Mouse (Mus musculus) lung, postnatal 0 days (tissue): ENCODE measurements at regions not wholly inside any gene's neighbourhood (a gene's known extent, or its start where the extent isn't known, plus 50 kb on each side); places are given as distances from the start of the nearest gene placed in this dataset.
A peak's percentile ranks its signal among the peaks of the same experiment; 100 is the strongest.

Experiments used
- ATAC-seq: fragments of 200-750 bp; cut with Nextera tagmentation; 2 replicates; pipeline ENCODE4 v1.8.0; 2017; ENCODE audit warnings: moderate library complexity
- DNase-seq: peaks from one replicate; pipeline ENCODE4 v3.0.0-alpha.2; 2016; ENCODE audit warnings: low spot score
- H3K27ac ChIP-seq: fragments of 300-500 bp; sonication (generic); 2 replicates; pipeline ENCODE4 v1.5.1; 2014; ENCODE audit warnings: antibody characterized with exemption, mild to moderate bottlenecking, low read length, mixed read lengths
- H3K27me3 ChIP-seq: fragments of 300-500 bp; sonication (generic); replicated peaks from 2 replicates; pipeline ENCODE4 v1.6.1; 2014; ENCODE audit warnings: low read length, mixed read lengths; ENCODE audit not compliant: insufficient read depth
- H3K36me3 ChIP-seq: fragments of 300-500 bp; sonication (generic); 2 replicates; pipeline ENCODE4 v1.6.1; 2014; ENCODE audit warnings: low read length, mixed read lengths; ENCODE audit not compliant: insufficient read depth
- H3K4me1 ChIP-seq: fragments of 300-500 bp; sonication (generic); 2 replicates; pipeline ENCODE4 v1.6.1; 2014; ENCODE audit warnings: antibody characterized with exemption, low read depth, low read length, mixed read lengths; ENCODE audit not compliant: insufficient read depth
- H3K4me2 ChIP-seq: fragments of 300-500 bp; sonication (generic); replicated peaks from 2 replicates; pipeline ENCODE4 v1.6.1; 2014; ENCODE audit warnings: low read depth, mild to moderate bottlenecking, low read length, moderate library complexity, mixed read lengths
- H3K4me3 ChIP-seq: fragments of 300-500 bp; sonication (generic); 2 replicates; pipeline ENCODE4 v1.5.1; 2014; ENCODE audit warnings: low read depth, low read length
- H3K9ac ChIP-seq: fragments of 300-500 bp; sonication (generic); replicated peaks from 2 replicates; pipeline ENCODE4 v1.6.1; 2014; ENCODE audit warnings: low read depth, mild to moderate bottlenecking
- H3K9me3 ChIP-seq: fragments of 300-500 bp; sonication (generic); 2 replicates; pipeline ENCODE4 v1.6.1; 2016; ENCODE audit warnings: low read length, mixed read lengths
- CTCF ChIP-seq: IDR thresholded peaks from 2 replicates; pipeline ENCODE4 v1.5.1; 2016; ENCODE audit warnings: antibody characterized with exemption, mild to moderate bottlenecking
- EP300 ChIP-seq: IDR thresholded peaks from 2 replicates; pipeline ENCODE4 v1.6.1; 2016; ENCODE audit warnings: antibody characterized with exemption, mild to moderate bottlenecking, control low read depth
- WGBS: fragments of 180-500 bp; shearing (Covaris S2); extraction: QIAGEN DNeasy Blood & Tissue Kit; methylation state at CpG from one replicate; pipeline ENCODE4 v1.1.7; 2014; 5-methylcytosine and 5-hydroxymethylcytosine counted together

DNA sequence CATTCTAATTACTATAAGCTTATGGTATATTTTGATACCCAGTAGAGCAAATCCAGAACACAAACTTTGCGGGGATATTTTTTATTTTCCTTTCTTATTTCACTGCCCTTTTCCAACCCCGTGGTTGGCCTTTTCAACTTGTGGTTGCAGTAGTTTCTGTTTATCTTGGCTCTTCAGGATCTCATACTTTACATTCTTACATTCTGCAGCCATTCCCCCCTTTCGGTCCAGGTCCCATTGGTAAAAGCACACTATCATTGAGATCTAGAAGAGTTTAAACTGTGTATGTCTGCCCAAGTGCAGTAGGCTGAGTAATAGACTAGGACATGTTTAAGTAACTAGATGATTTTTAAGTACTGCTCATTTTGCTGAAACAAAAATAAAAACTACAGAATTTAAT is 279.1 kb downstream of the Sim1 start:
- Histone ChIP-seq H3K36me3 (no peaks in the 10 kb centered on the region), H3K27me3 (no peaks in the 10 kb centered on the region), H3K9me3 (no peaks in the 10 kb centered on the region), H3K4me1 (no peaks in the 10 kb centered on the region), H3K27ac (no peak overlapping the region), H3K4me3 (no peak overlapping the region), H3K9ac (no peak overlapping the region), H3K4me2 (no peak overlapping the region)
- DNase-seq: peak; percentile 19
- ATAC-seq: peak; percentile 50
- TF ChIP-seq EP300 (peak; percentile 58), CTCF (no peak)
- WGBS: 43% methylated on average over 3 of the region's 3 CpGs

DNA sequence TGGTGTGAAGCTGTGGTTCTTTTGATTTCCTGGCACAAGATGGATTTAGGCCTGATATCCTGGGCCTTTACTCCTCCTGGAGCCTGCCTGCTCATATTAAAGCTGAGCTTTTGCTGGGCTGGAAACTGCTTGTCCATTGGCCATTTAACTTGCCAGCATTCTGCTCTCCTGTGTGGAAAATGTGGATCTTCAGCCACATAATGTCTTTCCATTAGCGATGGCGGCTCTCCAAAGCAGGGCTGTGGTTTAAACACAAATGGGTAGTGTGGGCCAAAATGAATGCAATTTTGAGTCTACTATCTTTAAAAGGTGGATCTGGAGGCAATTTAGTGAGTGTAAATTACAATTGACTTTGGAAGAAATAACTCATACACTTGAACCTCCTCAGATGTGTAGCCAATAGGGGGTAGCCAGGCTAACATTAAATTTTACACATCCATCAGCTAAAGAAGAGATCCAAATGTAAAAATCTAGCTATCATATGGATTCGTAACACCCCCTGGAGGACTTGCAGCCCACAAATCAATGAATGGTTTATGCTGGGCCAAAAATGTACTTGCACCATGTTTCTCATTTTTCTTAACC is 281.5 kb downstream of the Sim1 start:
- WGBS: 94% methylated on average over 3 of the region's 3 CpGs
- no peak for DNase-seq
- TF ChIP-seq EP300 (no peak), CTCF (no peak)

DNA sequence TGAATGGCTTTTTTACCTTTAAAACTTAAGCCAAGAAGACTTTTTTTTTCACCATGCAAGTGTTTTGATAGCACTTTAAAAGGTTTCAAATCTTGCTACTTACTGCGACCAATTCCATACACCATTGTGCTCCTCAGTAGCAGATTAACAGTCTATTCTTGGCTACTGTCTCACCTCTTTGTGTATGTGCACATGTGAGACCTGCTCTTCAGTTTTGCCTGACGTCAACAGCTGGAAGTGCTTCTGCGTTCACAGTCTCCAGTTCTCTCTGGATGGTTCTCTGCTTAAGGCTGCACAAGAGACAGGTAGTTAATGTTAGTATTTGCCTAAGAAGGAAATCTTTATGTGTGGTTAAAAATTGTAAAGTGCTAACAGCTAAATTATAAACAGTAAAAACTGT is 282.1 kb downstream of the Sim1 start:
- Histone ChIP-seq H3K27ac (no peak overlapping the region), H3K4me2 (no peak overlapping the region), H3K9me3 (no peaks in the 10 kb centered on the region), H3K36me3 (no peaks in the 10 kb centered on the region), H3K4me3 (no peak overlapping the region), H3K9ac (no peak overlapping the region), H3K27me3 (no peaks in the 10 kb centered on the region), H3K4me1 (no peaks in the 10 kb centered on the region)
- no peak for TF ChIP-seq CTCF
- no peak for TF ChIP-seq EP300
- DNase-seq: peak; percentile 6
- 43% methylated on average over 3 of the region's 3 CpGs for WGBS
- ATAC-seq: peak; percentile 57; the same call in 1 of the 2 replicates

More for the DNA sequence above, 281.5 kb downstream of the Sim1 start:
- no peak overlapping the region for H3K9ac ChIP-seq
- no peaks in the 10 kb centered on the region for H3K36me3 ChIP-seq
- no peaks in the 10 kb centered on the region for H3K27me3 ChIP-seq
- H3K4me2 ChIP-seq: no peak overlapping the region
- no peaks in the 10 kb centered on the region for H3K4me1 ChIP-seq
- no peaks in the 10 kb centered on the region for H3K9me3 ChIP-seq
- H3K27ac ChIP-seq: no peak overlapping the region
- H3K4me3 ChIP-seq: no peak overlapping the region
- no peak for ATAC-seq

DNA sequence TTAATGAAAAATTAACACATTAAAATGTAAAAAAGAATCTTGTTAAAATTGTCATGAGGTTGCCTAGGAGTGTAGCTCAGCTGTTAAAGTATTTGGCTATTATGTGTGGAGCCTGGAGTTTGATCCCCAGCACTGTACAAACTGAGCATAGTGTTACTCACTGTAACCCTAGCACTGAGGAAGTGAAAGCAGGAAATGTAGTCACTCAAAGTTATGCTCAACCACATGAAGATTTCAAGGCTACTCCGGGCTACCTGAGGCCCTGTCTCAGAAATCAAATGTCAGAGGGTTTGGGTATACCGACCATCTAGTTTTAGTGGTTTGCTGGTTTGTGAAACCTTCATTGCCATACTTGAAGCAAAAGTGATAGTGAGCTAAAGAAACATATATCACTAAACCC is 287.2 kb downstream of the Sim1 start:
- no peak overlapping the region for H3K4me2 ChIP-seq
- 73% methylated on average over 2 of the region's 2 CpGs for WGBS
- no peaks in the 10 kb centered on the region for H3K9me3 ChIP-seq
- H3K36me3 ChIP-seq: no peaks in the 10 kb centered on the region
- H3K4me1 ChIP-seq: no peaks in the 10 kb centered on the region
- DNase-seq: no peak
- no peak overlapping the region for H3K27ac ChIP-seq
- TF ChIP-seq EP300 (no peak), CTCF (no peak)
- H3K27me3 ChIP-seq: no peaks in the 10 kb centered on the region
- H3K9ac ChIP-seq: no peak overlapping the region
- no peak for ATAC-seq
- H3K4me3 ChIP-seq: no peak overlapping the region

DNA sequence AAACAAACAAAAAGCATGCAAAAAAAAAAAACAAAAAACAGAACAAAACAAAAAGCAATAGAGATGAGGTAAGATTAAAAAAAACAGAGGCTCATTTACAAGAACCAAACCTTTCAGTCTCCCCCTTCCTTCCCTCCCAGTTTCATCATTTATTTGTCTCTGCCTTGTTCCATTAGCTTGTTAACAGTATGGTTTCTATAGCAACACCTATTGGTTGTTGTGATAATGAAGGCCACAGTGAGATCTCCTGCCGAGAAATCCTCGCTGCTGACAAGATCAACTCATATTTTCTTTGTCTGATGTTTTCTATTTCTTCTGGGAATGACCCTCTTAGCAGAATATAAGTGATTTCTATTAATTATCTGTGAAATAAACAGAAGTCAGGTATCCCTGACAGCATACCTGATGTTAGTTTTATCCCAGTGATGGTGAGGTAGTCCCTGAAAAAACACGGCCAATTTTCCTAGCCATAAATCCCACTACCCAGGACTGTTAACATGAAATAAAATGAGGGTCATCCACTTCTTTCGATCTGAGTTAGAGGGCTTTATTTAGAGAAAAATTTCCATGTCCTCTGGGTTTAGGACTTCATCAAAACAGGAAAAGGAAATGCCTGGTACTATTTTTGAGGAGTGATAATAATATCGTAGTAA is 288.9 kb upstream of the Gm49339 start:
- 40% methylated on average over 5 of the region's 5 CpGs for WGBS
- Histone ChIP-seq H3K4me3 (no peak overlapping the region), H3K27ac (no peak overlapping the region), H3K27me3 (no peaks in the 10 kb centered on the region), H3K4me2 (no peak overlapping the region), H3K36me3 (no peaks in the 10 kb centered on the region), H3K9ac (no peak overlapping the region), H3K9me3 (no peaks in the 10 kb centered on the region), H3K4me1 (no peaks in the 10 kb centered on the region)
- no peak for TF ChIP-seq CTCF
- no peak for TF ChIP-seq EP300
- no peak for ATAC-seq
- no peak for DNase-seq

DNA sequence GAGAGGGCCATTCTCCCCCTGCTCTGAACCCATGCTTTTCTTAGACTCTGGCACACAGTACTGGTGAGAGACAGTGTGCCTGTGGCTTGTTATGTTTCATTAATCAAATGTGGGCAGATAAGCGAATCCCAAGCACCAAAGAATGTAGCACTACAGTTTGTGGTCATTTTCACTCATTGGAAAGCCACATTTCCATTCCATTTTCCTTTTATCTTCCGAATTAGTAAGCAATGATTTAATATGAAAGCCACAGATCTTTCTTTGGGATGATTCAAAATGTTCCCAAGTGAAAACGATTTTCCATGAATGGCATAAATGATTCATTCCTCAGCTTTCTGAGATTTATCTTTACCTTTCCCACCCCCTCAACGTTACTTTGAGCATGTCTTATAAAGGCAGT is 260.9 kb upstream of the Gm49339 start:
- H3K4me1 ChIP-seq: no peaks in the 10 kb centered on the region
- no peak for TF ChIP-seq EP300
- TF ChIP-seq CTCF: no peak
- no peak overlapping the region for H3K4me3 ChIP-seq
- no peaks in the 10 kb centered on the region for H3K36me3 ChIP-seq
- DNase-seq (no peak), ATAC-seq (no peak)
- no peak overlapping the region for H3K27ac ChIP-seq
- 59% methylated on average over 4 of the region's 4 CpGs for WGBS
- no peak overlapping the region for H3K9ac ChIP-seq
- H3K4me2 ChIP-seq: no peak overlapping the region
- H3K9me3 ChIP-seq: no peaks in the 10 kb centered on the region
- no peaks in the 10 kb centered on the region for H3K27me3 ChIP-seq
